Mouse (Mus musculus): ENCODE measurements around the gene Arid1b.

The Arid1b gene

DNA sequence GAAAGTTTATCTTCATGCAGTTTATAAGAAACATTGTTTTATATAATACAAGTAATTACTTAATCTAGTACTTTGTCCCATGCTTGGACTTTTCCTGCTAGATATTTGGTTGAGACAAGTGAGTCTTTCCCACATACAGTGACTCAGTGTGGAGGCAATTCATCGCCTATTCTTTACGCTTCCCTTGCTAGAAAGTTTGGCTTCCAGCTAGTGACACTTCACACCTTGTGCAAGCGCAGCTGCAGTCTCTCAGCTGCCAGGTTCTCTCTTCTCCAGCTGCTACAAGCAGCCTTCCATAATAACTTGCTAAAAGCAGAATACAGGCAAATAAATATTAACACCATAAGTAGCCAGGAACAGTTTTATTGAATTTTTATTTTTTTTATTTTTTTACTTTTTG, 279.6 kb downstream of the Arid1b start:
- no peak for DNase-seq (ENCODE audit: low spot score in 2 of 2)

GRCm38 (mm10) chr17:5274429-5274828, 280.3 kb downstream of the Arid1b start:
- DNase-seq (ENCODE audit: low spot score in 2 of 2), result no peak

DNA sequence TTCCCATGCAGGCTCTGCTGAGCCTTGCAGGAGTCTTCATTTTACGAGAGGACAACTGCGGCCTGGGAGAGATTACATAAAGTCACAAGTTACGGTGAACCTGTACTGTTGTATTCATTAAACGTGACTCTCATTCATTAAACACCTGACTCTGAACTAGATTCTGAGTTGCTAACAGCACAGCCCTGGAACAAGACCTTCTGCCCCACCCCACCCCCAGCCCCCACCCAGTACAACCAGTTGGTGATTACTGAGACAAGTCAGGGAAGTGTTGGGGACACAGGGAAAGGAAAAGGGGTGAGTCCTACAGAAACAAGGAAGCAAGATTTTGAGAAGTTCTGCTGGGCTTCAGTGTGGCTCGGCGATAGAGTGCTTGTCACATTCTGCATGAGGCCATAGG, 281.6 kb downstream of the Arid1b start:
- DNase-seq (ENCODE audit: low spot score in 2 of 2), result no peak

DNA sequence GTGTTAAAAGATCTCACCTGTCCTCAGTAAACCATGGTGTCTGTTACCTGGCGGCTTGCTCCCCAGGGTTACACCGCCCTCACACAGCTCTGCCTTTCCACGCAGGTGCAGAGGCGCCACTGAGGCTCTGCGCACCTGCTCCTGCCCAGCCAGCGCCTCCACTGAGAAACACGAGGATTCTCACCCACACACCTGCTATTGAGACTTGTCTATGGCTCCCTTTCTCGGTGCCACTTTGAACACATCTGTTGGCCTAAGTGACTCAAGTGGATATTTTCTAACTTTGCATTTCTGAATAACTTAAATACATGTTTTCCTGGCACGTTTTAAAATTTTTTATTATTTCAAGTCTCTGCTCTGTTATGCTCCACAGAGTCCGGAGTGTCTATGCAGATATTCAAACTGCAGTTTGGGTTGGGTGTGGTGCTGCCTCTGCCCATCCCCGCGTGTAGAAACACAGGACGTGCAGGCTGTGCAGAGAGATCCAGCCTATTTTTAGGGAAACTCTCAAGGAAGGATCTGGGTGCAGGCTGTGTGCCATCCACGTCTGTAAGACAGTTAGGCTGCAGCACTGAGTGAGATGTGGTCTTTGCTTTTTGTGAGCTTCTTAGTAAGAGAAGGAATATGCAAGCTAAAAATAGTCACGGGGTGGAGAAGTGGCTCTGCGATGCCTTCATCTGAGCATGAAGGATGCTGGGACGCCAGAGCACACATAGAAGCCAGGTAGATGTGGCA, 283.2 kb downstream of the Arid1b start:
- DNase-seq (ENCODE audit: low spot score in 2 of 2), result no peak

DNA sequence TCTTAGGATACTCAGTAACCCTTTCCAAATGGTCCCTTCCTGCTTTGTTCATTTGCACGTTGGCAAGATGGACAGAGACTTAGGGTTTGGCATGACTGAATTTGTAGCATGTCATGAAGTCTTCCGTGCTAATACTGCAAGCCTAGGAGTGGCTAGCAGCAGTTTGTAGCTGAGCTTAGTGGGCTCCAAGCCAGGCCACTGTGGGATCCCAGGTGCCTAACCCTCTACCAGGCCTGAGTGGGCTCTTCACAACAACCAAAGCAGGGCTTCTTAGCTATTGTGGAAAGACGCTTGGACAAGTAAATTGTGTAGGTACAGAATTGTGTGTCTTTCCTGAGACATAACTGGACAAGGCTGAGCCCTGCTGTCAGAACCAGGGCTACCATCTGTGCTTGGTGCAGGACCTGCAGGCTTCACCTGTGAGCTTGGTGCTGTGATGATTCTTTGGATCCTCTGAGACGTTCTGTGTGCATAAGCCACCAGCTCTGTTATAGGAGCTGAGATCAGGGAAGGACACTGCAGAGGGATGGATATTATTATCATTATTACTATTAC, 286.4 kb downstream of the Arid1b start:
- no peak for DNase-seq (ENCODE audit: low spot score in 2 of 2)

DNA sequence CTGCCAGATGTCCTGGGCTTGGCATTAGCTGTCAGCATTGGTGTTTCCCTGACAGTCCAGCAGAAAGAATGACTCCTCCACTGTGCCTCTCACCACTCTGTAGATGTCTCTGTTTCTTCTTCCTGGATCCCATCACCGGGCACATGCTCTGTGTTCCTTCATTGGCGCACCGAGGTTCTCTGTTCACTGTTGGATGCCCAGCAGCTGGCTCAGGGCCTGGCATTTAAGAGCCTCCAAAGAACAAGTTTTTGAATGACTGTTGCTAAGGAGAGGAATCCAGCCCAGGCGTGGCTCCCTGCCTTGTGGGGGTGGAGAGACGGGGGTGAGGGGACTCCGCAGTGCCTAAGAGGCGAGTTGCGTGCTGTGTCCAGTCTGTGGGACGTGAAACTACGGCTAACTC, 290.7 kb downstream of the Arid1b start:
- peak in 1 of 2 experiments; percentile 53 for DNase-seq (ENCODE audit: low spot score in 2 of 2)

DNA sequence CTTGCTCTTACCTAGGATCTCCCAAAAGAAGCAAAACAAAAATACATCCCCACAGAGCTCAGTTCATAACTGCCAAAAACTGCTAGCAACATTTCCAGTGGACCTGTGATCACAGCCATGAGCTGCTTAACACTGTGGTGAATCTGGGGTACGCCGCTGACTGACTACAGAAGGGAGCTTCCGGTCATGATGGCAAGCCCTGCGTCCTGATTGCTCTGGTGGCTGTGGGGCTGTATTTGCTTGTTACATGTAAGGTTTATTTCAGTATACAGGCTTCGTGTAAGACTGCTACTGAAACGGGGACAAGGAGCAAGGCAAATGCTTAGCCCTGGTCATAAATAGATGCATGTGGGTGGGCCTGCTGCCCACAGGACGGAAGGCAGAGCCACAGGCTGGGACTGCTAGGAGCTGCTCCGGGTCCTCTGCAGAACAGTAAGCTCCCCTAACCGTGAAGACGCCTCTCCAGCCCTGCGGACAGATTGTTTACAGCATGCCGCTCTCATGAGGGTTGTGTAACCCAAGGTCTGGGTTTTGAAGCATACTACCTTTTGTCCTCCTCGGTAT, 291.8 kb downstream of the Arid1b start:
- no peak for DNase-seq (ENCODE audit: low spot score in 2 of 2)

DNA sequence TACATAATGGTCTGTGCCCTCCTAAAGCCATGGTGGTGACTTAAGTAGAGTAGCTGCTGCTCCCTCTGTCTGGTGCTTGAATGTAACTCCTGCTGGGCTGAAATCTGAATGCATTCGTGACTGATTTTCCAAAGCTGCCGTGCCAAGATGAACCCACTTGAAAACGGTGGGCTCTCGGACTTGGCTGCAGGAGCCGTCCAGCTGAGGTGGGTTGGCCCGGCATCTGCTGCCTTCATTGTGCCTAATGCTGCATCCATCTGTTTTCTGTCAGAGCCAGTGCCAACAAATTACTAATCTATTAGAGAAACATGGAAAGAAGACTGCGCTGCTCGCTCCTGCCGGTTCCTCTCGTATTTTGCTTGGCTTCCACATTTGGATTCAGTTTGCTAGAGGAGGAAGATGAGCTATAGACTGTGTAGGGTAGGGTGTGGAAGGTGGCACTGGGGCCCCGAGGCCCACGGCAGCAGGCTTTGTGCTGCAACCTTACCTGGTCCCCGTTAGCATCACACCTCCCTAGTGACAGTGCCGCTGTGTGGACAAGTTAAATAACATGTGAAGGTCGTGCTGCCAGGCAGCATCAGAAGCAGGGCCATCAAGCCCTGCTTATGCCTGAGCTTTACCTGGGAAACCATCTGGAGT, 292.6 kb downstream of the Arid1b start:
- DNase-seq (ENCODE audit: low spot score in 2 of 2), result no peak

GRCm38 (mm10) chr17:5287210-5287591, 293.1 kb downstream of the Arid1b start:
- DNase-seq (ENCODE audit: low spot score in 2 of 2), result no peak

- no peak for DNase-seq (ENCODE audit: low spot score in 2 of 2)
Measured at GRCm38 (mm10) chr17:5287641-5288040, 293.5 kb downstream of the Arid1b start.

GRCm38 (mm10) chr17:5293653-5294584, 299.8 kb downstream of the Arid1b start:
- no peak for DNase-seq (ENCODE audit: low spot score in 2 of 2)

DNA sequence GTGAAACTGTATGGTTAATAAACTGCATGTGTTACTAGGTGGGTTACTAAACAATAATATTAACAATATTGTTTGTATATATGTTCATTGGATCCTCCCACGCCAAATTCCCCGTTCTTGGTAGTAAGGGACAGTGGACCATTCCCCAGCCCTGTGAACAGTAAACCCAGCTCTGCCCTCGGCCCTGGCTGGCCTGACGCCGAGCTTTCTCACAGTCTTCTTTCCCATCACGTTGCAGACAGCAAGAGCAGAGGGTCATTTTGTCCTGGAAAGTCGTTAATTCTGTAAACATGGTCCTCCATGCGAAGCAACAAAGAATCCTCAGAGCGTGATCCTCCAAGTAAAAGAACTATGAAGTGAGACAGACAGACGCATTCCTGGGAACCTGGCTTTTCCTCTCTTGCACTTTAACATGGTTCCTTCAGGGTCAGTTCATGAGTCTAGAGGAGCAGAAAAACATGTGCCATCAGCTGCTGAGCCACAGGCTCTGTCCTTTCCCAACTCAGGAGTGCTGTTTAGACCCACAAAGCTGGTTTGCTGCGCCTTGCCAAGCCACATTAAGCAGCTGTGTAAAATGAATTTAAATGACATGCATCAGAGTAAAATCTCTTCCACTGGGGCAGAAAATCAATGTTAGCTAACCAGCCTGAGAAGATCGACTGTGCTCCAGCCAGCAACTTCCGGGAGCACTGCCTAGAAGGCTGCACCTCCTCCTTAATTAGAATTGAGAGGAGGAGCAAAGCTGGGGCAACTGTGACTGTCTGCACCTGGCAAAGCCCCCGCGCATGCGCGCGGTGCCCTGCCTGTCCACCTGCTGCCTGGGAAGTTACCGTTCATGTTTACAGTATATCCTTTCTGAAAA, 301.2 kb downstream of the Arid1b start:
- DNase-seq (ENCODE audit: low spot score in 2 of 2), result peak; percentile 59 to 66

DNA sequence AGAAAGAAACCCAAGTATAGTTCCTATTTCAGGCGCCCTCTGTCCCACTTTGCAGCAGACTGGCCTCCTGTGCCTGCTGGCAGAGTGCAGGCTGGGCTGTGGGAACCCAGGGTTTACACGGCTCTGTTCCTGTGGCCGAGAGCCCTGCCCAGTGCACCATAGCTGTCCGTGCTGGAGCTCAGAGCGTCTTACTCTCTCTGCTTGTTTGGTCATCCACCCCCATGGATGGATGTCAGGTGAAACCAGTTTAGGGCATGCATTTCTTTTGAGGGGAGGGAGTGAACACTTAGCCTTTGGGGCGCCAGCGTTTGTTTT, 301.8 kb downstream of the Arid1b start:
- no peak for DNase-seq (ENCODE audit: low spot score in 2 of 2)

DNA sequence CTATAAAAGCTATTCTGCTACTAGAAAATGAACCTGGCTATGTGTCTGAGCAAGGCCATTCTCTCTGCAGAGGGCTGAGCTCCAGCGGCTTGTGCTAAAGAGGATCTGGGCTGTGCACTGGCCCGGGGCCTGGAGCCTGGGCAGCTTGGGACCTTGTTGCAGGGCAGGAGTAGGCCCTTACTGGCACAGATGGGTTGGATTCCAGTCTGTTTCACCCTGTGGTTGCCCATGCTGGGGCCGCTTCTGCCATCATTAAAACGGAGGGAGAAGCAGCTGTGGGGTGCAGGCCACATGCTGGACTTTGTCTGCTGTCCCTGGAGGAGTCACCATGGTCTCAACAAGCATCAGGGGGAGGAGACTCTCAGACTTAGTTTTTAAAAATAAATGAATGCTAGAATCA, 303.4 kb downstream of the Arid1b start:
- DNase-seq (ENCODE audit: low spot score in 2 of 2), result no peak

DNA sequence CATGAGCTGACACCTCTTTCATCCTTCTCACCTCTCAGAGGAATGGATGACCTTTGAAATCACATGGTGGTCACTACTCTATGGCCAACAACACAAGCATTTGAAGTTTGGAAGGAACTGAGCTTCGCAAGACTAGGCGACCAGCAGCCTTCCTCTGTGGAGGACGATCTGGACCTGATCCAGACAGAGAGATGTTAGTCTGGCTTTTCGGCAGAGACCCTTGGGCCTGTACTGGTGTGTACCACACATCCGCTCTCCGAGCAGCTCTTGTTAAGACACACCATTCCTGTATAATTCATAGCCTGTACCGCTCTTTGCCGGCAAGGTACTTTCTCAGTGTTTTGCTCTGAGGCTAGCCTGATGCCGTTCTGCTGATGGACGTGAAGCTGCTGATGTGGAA, 303.9 kb downstream of the Arid1b start:
- no peak for DNase-seq (ENCODE audit: low spot score in 2 of 2)

DNA sequence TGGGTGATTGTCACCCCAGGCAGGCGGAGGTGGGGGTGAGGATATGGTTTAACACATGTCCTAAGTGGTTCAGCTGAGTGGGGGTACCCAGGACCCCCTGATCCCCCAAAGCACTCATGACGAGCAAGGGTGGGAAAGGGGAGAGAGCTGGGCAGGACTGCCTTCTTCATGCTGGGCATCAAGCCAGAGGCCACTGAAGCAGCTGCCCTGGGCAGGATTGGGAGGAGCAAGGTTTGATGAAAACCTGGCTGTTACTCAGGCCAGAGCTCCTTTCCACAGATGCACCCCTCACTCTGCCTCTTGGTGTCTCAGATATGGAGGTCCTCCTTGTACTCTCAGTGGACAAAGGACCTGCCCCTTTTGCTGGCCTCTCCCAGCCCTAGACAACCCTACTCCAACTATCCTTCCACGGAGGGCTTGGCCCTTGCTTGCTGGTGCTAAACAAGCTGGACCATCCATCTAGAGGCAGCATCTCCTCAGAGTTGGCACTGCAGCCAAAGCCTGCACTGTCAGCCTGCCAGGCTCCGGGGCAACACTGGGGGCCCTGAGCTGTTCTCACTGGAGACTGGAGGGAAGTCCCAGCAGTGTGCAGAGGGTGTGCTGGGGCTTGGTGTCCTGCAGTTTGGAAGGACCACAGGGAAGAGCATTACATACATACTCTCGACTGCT, 304.9 kb downstream of the Arid1b start:
- DNase-seq (ENCODE audit: low spot score in 2 of 2), result no peak

DNA sequence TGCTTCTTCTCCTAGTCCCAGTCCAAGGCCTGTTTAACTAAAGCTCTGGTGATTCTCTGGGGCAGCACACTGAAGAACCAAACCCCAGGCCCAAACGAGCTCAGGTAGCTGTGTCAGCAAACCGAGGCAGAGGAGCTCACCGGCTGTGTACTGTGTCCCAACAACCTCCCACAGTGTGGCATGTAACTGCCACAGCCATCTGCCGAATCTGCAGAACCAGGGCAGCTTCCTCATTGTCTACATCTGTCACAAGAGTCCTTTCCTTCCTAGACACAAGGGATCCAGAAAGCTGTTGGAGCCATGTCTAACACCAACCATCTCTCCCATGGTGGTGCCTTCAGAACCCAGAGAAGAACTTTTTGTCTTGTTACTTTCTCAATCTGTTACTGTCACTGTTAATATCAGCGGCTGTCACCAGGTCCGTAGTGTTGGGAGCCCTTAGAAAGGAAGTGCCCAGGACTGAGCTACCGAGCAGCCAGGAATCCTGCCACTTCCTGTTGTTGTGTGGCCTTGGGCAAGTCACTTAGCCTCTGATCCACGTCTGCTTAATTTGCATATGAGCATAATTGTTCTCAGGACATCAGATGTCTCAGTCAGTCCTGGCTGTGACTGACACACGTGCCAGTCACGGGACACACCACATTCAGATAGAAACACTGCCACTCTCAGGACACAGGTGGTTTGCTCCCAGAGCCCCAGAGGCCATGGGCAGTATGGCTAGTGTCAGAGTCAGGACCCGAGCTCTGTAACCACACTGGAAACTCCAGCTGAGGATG, 309.0 kb downstream of the Arid1b start:
- DNase-seq (ENCODE audit: low spot score in 2 of 2), result no peak

GRCm38 (mm10) chr17:5305783-5306477, 311.8 kb downstream of the Arid1b start:
- DNase-seq (ENCODE audit: low spot score in 2 of 2), result no peak

GRCm38 (mm10) chr17:5309930-5310329, 315.8 kb downstream of the Arid1b start:
- no peak for DNase-seq (ENCODE audit: low spot score in 2 of 2)

All from frontal cortex, postnatal 10 days (tissue).